Mouse (Mus musculus): ENCODE measurements at regions not wholly inside any gene's neighbourhood (a gene's known extent, or its start where the extent isn't known, plus 50 kb on each side); places are given as distances from the start of the nearest gene placed in this dataset.

DNA sequence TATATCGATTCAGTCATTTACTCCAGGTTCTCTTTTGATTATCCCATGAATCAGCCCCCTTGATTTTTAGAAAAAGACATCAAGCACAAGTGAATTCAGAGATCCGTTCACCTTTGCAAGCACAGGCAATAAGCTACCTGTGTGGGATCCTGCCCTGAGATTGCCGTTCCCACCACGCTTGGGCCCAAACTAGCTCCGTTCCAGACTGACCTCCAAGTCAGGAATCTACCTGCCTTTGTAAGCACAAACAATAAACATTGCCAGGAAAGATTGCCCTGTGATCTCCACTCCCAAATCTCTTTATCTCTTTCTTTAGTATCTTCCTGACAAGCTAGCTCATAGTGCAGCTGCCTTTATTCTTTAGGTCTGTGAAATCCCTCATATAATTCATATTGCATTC, 164.6 kb downstream of the Spata18 start:
- H3K27me3 ChIP-seq (ENCODE audit: control insufficient read depth, insufficient read depth, low read depth, low read length), result no peaks in the 10 kb centered on the region
- no peak overlapping the region for H3K9ac ChIP-seq (ENCODE audit: low read length)
- 0 out of 2 replicates have a peak, but pooled peaks cover 6% of the 10 kb centered on the region for H3K9me3 ChIP-seq (ENCODE audit: control insufficient read depth, low read length)
- no peak overlapping the region for H3K27ac ChIP-seq (ENCODE audit: low read length)
- no peak overlapping the region for H3K4me3 ChIP-seq (ENCODE audit: low read length)
- ATAC-seq (ENCODE audit: low read depth), result no peak
- WGBS, result 96% methylated on average over 5 of the region's 5 CpGs
- no peaks in the 10 kb centered on the region for H3K4me1 ChIP-seq (replicated peaks; ENCODE audit: control insufficient read depth, insufficient read depth, low read length)
- no peaks in the 10 kb centered on the region for H3K36me3 ChIP-seq (ENCODE audit: control insufficient read depth, insufficient read depth, low read length)
- no peak overlapping the region for H3K4me2 ChIP-seq (ENCODE audit: low read depth, low read length)

DNA sequence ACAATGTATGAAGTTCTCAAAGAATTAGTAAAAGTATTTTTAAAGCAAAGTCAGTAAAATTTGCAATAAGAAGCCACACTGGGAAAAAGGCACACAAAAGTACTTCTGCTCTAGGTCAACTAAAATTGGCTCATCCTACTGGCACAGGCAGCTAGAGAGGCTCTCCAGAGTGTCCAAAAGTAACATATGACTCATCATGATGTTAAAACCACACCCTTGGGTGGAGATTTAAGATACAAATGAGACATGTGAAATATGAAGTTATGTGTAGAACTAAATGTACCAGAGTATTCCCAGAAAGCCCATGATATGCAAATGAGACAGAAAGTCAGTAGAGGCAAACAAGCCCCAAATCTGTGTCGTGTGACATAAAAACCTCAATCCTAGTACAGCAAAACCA, 166.0 kb downstream of the Spata18 start:
- no peak overlapping the region for H3K9ac ChIP-seq (ENCODE audit: low read length)
- H3K9me3 ChIP-seq (ENCODE audit: control insufficient read depth, low read length), result 0 out of 2 replicates have a peak, but pooled peaks cover 6% of the 10 kb centered on the region
- no peak for ATAC-seq (ENCODE audit: low read depth)
- 85% methylated on average over 1 of the region's 1 CpGs for WGBS
- H3K4me1 ChIP-seq (replicated peaks; ENCODE audit: control insufficient read depth, insufficient read depth, low read length), result no peaks in the 10 kb centered on the region
- no peaks in the 10 kb centered on the region for H3K27me3 ChIP-seq (ENCODE audit: control insufficient read depth, insufficient read depth, low read depth, low read length)
- no peaks in the 10 kb centered on the region for H3K36me3 ChIP-seq (ENCODE audit: control insufficient read depth, insufficient read depth, low read length)
- H3K4me2 ChIP-seq (ENCODE audit: low read depth, low read length), result no peak overlapping the region
- H3K27ac ChIP-seq (ENCODE audit: low read length), result no peak overlapping the region
- H3K4me3 ChIP-seq (ENCODE audit: low read length), result no peak overlapping the region

- ATAC-seq (ENCODE audit: low read depth), result no peak
- no peaks in the 10 kb centered on the region for H3K27me3 ChIP-seq (ENCODE audit: control insufficient read depth, insufficient read depth, low read depth, low read length)
- no peak overlapping the region for H3K4me2 ChIP-seq (ENCODE audit: low read depth, low read length)
- H3K4me1 ChIP-seq (replicated peaks; ENCODE audit: control insufficient read depth, insufficient read depth, low read length), result no peaks in the 10 kb centered on the region
- WGBS, result 47% methylated on average over 19 of the region's 19 CpGs
- no peaks in the 10 kb centered on the region for H3K9me3 ChIP-seq (ENCODE audit: control insufficient read depth, low read length)
- no peak overlapping the region for H3K9ac ChIP-seq (ENCODE audit: low read length)
- H3K27ac ChIP-seq (ENCODE audit: low read length), result no peak overlapping the region
- no peaks in the 10 kb centered on the region for H3K36me3 ChIP-seq (ENCODE audit: control insufficient read depth, insufficient read depth, low read length)
- no peak overlapping the region for H3K4me3 ChIP-seq (ENCODE audit: low read length)
Measured at GRCm38 (mm10) chr5:73821956-73822545, 170.9 kb downstream of the Spata18 start.

- Histone ChIP-seq H3K9ac (ENCODE audit: low read length) (no peak overlapping the region), H3K4me2 (ENCODE audit: low read depth, low read length) (no peak overlapping the region), H3K4me3 (ENCODE audit: low read length) (no peak overlapping the region), H3K27ac (ENCODE audit: low read length) (no peak overlapping the region), H3K27me3 (ENCODE audit: control insufficient read depth, insufficient read depth, low read depth, low read length) (no peaks in the 10 kb centered on the region), H3K9me3 (ENCODE audit: control insufficient read depth, low read length) (no peaks in the 10 kb centered on the region), H3K4me1 (replicated peaks; ENCODE audit: control insufficient read depth, insufficient read depth, low read length) (no peaks in the 10 kb centered on the region), H3K36me3 (ENCODE audit: control insufficient read depth, insufficient read depth, low read length) (no peaks in the 10 kb centered on the region)
- ATAC-seq (ENCODE audit: low read depth), result no peak
- WGBS, result 86% methylated on average over 5 of the region's 5 CpGs
Measured at GRCm38 (mm10) chr5:73823421-73823820, 172.2 kb downstream of the Spata18 start.

- Histone ChIP-seq H3K36me3 (ENCODE audit: control insufficient read depth, insufficient read depth, low read length) (no peaks in the 10 kb centered on the region), H3K9ac (ENCODE audit: low read length) (no peak overlapping the region)
- no peak for ATAC-seq (ENCODE audit: low read depth)
Measured at GRCm38 (mm10) chr5:73826941-73827340, 175.8 kb downstream of the Spata18 start.

DNA sequence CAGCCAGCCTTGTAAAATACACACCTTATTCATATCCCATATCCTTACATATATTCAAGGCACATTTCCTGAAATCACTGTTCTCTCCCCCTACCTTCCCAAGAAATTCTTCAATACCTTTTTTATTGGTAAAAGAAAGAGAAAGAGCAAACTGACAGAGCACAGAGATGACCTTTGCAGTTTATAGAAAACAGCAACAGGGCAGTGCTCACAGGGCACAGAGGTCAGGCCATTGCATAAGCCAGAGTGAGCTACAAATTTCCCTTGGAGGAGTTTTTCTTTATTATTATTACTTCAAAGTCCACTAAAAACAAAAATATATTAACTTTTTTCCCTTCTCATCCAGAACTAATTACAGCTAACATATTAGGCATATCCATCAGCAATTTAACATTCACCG, 182.5 kb downstream of the Spata18 start:
- 68% methylated on average over 1 of the region's 1 CpGs for WGBS
- Histone ChIP-seq H3K4me2 (ENCODE audit: low read depth, low read length) (no peak overlapping the region), H3K4me1 (replicated peaks; ENCODE audit: control insufficient read depth, insufficient read depth, low read length) (no peaks in the 10 kb centered on the region), H3K36me3 (ENCODE audit: control insufficient read depth, insufficient read depth, low read length) (no peaks in the 10 kb centered on the region), H3K9ac (ENCODE audit: low read length) (no peak overlapping the region), H3K4me3 (ENCODE audit: low read length) (no peak overlapping the region), H3K27ac (ENCODE audit: low read length) (no peak overlapping the region), H3K27me3 (ENCODE audit: control insufficient read depth, insufficient read depth, low read depth, low read length) (no peaks in the 10 kb centered on the region), H3K9me3 (ENCODE audit: control insufficient read depth, low read length) (no peaks in the 10 kb centered on the region)
- ATAC-seq (ENCODE audit: low read depth), result no peak

More at GRCm38 (mm10) chr5:73826941-73827340, 175.8 kb downstream of the Spata18 start:
- no peaks in the 10 kb centered on the region for H3K27me3 ChIP-seq (ENCODE audit: control insufficient read depth, insufficient read depth, low read depth, low read length)
- no peaks in the 10 kb centered on the region for H3K4me1 ChIP-seq (replicated peaks; ENCODE audit: control insufficient read depth, insufficient read depth, low read length)
- no peak overlapping the region for H3K4me2 ChIP-seq (ENCODE audit: low read depth, low read length)
- no peak overlapping the region for H3K4me3 ChIP-seq (ENCODE audit: low read length)
- H3K27ac ChIP-seq (ENCODE audit: low read length), result no peak overlapping the region
- no peaks in the 10 kb centered on the region for H3K9me3 ChIP-seq (ENCODE audit: control insufficient read depth, low read length)
- WGBS, result 80% methylated on average over 4 of the region's 4 CpGs

- Histone ChIP-seq H3K27ac (ENCODE audit: low read length) (no peak overlapping the region), H3K4me3 (ENCODE audit: low read length) (no peak overlapping the region), H3K9ac (ENCODE audit: low read length) (no peak overlapping the region), H3K36me3 (ENCODE audit: control insufficient read depth, insufficient read depth, low read length) (no peaks in the 10 kb centered on the region), H3K27me3 (ENCODE audit: control insufficient read depth, insufficient read depth, low read depth, low read length) (no peaks in the 10 kb centered on the region), H3K4me1 (replicated peaks; ENCODE audit: control insufficient read depth, insufficient read depth, low read length) (peaks cover 7% of the 10 kb centered on the region), H3K9me3 (ENCODE audit: control insufficient read depth, low read length) (no peaks in the 10 kb centered on the region), H3K4me2 (ENCODE audit: low read depth, low read length) (no peak overlapping the region)
- ATAC-seq (ENCODE audit: low read depth), result no peak
- WGBS, result 81% methylated on average over 3 of the region's 3 CpGs
Measured at GRCm38 (mm10) chr5:73843776-73844175, 192.6 kb downstream of the Spata18 start.

DNA sequence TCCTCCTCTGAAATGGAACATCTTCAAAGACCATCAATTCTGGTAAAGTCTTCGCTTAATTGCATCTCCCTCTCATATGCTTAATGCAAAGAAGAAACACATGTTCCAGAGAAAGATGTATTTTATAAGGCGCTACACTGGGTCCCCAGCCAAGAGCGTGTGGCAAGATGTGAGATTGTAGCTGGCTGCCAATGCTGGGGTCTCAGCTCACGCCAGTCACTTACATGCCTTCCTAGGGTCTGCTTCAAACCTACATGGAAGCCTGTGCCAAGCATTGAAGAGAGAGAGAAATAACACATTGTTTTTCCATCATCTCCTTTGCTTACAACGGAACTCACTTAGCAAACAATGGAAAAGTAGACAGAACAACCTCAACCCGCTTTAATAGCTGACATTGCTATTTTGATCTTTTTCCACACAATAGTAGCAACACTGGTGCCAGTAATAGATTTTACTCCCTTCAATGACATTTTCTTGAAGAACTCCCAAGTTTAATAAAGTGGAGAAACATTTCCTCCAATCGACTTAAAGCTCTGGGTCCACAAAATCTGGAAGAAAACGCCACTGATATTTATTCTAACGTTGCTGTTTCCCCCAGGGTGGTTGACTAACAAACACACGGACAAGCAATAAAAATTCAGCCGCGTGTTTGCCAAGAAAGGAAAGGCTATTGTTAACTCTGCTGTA, 195.1 kb downstream of the Spata18 start:
- ATAC-seq (ENCODE audit: low read depth), result peak; percentile 95
- Histone ChIP-seq H3K4me1 (replicated peaks; ENCODE audit: control insufficient read depth, insufficient read depth, low read length) (peaks cover 7% of the 10 kb centered on the region), H3K36me3 (ENCODE audit: control insufficient read depth, insufficient read depth, low read length) (no peaks in the 10 kb centered on the region), H3K4me2 (ENCODE audit: low read depth, low read length) (no peak overlapping the region), H3K4me3 (ENCODE audit: low read length) (no peak overlapping the region), H3K9ac (ENCODE audit: low read length) (no peak overlapping the region), H3K9me3 (ENCODE audit: control insufficient read depth, low read length) (no peaks in the 10 kb centered on the region), H3K27ac (ENCODE audit: low read length) (0 out of 2 replicates have a peak overlapping the region, but pooled peaks have one; percentile 57), H3K27me3 (ENCODE audit: control insufficient read depth, insufficient read depth, low read depth, low read length) (no peaks in the 10 kb centered on the region)
- WGBS, result 39% methylated on average over 12 of the region's 12 CpGs

DNA sequence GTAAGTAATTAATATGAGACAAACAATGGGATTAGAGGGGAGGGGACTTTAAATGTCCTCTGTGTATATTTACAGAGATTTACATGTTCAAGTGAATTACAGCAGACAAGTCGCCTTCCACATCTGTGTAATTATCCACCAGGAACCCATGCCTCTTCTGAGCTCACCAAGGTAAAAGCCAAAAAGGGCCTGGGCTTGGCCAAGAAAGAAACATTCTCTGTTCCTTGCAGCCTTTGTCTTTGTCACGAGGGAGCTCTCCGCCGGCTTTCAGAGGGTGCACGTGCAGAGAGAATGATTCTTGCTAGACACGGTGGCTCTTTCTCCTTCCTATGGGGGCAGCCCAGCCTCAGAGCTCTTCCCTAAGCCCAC, 195.6 kb downstream of the Spata18 start:
- Histone ChIP-seq H3K4me3 (ENCODE audit: low read length) (no peak overlapping the region), H3K9me3 (ENCODE audit: control insufficient read depth, low read length) (no peaks in the 10 kb centered on the region), H3K27me3 (ENCODE audit: control insufficient read depth, insufficient read depth, low read depth, low read length) (no peaks in the 10 kb centered on the region), H3K36me3 (ENCODE audit: control insufficient read depth, insufficient read depth, low read length) (no peaks in the 10 kb centered on the region), H3K27ac (ENCODE audit: low read length) (peak overlapping the region; percentile 57; the same call in 1 of the 2 replicates), H3K4me2 (ENCODE audit: low read depth, low read length) (no peak overlapping the region), H3K9ac (ENCODE audit: low read length) (no peak overlapping the region), H3K4me1 (replicated peaks; ENCODE audit: control insufficient read depth, insufficient read depth, low read length) (peaks cover 7% of the 10 kb centered on the region)
- peak; percentile 21; the same call in 1 of the 2 replicates for ATAC-seq (ENCODE audit: low read depth)
- 50% methylated on average over 6 of the region's 6 CpGs for WGBS
